Mouse (Mus musculus) C2C12 (cell line): ENCODE data around the gene Adad2.

Experiments
- CTCF ChIP-seq: IDR thresholded peaks from one replicate; pipeline ENCODE4 v1.5.1; 2011; ENCODE audit not compliant: control insufficient read depth, insufficient read depth, insufficient read length
- MAX ChIP-seq: IDR thresholded peaks from one replicate; pipeline ENCODE4 v1.6.1; 2011; ENCODE audit warnings: mild to moderate bottlenecking, control low read depth
- USF1 ChIP-seq: IDR thresholded peaks from one replicate; pipeline ENCODE4 v1.6.1; 2011; ENCODE audit warnings: low read depth, mild to moderate bottlenecking, control low read depth, moderate library complexity

- TF ChIP-seq CTCF (no peak), USF1 (no peak), MAX (no peak)
Observed at GRCm38 (mm10) chr8:119625788-119626187, 13.2 kb downstream of the Adad2 start.
